Mouse (Mus musculus): ENCODE data around the gene Dlg2. TPM values are rescaled to one million over a fixed set of nuclear protein-coding genes. Genes with fewer than 3 reads are reported as not detected.

The Dlg2 gene
- polyA plus RNA-seq, 1 experiment = 1.7 TPM

DNA sequence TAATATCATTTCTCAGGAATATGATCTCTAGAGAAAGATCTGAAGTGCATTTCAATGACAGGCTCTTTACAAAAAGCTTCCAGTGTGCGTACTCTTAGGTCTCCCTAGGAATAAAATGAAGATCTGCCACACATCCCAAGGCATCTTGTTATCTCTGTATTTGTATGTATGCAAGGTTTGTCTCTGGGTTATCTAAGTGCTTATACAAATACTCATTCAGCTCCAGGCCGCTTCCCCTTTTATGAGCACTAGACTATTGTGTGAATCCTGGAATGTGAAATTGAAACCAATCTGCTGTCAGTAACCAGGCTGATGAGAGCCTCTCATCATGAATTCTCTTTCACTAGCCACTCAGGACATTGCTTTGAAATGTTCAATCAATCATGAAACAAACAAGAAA is 534.2 kb downstream of the Dlg2 start:
- Histone ChIP-seq H3K27ac (ENCODE audit: insufficient read depth, low read length) (no peak overlapping the region), H3K27me3 (ENCODE audit: control insufficient read depth, insufficient read depth, low read length) (no peaks in the 10 kb centered on the region), H3K4me1 (ENCODE audit: control insufficient read depth, insufficient read depth, insufficient read length) (no peaks in the 10 kb centered on the region), H3K36me3 (ENCODE audit: control insufficient read depth, insufficient read depth, low read length) (no peaks in the 10 kb centered on the region), H3K4me3 (ENCODE audit: extremely low read depth, insufficient read depth, insufficient read length) (no peak overlapping the region)
- DNase-seq (ENCODE audit: low read depth in 1 of 2, low spot score in 2 of 2) = no peak
- TF ChIP-seq CTCF (IDR thresholded peaks at IDR 0.05; ENCODE audit: extremely low read depth, insufficient read depth, insufficient read length, insufficient replicate concordance) (no peak), POLR2A (IDR thresholded peaks at IDR 0.05; ENCODE audit: low read depth, low read length) (no peak)
- 78% methylated on average over 2 of the region's 2 CpGs for WGBS

DNA sequence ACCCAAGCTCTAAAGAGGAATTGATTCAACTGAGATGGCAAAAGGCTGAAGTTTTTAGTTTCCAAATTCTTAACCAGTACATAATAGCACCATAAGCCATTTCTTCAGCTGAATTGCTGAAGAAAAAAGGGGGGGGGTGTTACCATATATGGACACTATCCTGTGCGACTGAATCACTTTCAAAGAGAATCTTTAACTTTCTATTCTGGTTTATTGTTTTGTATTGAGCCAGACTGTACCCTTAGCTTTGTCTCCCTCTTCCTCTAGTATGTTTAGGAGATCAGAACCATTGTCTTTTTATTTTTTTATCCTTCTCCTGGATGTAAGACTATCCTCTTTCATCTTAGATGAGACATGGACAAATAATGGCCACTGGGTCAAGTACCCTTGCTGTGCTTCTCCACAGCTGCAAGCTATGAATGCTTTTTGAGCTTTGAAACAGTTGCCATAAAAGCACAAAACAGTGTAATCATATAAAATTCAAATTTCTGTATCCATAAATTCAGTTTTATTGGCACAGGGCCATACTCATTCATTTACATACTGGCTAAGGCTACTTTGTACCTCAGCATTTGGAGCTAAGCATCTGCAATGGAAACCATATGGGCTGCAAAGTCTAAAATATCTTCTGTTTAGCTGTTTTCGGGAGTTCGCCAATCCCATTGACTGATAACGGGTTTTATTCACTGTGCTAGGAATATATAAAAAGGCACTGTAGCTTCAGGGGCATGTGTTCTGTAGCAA is 568.7 kb downstream of the Dlg2 start:
- Histone ChIP-seq H3K4me3 (ENCODE audit: extremely low read depth, insufficient read depth, insufficient read length) (no peak overlapping the region), H3K36me3 (ENCODE audit: control insufficient read depth, insufficient read depth, low read length) (no peaks in the 10 kb centered on the region), H3K4me1 (ENCODE audit: control insufficient read depth, insufficient read depth, insufficient read length) (no peaks in the 10 kb centered on the region), H3K27ac (ENCODE audit: insufficient read depth, low read length) (no peak overlapping the region), H3K27me3 (ENCODE audit: control insufficient read depth, insufficient read depth, low read length) (no peaks in the 10 kb centered on the region)
- DNase-seq (ENCODE audit: low read depth in 1 of 2, low spot score in 2 of 2) = no peak
- 86% methylated on average over 4 of the region's 4 CpGs for WGBS
- TF ChIP-seq POLR2A (IDR thresholded peaks at IDR 0.05; ENCODE audit: low read depth, low read length) (no peak), CTCF (IDR thresholded peaks at IDR 0.05; ENCODE audit: extremely low read depth, insufficient read depth, insufficient read length, insufficient replicate concordance) (no peak)

DNA sequence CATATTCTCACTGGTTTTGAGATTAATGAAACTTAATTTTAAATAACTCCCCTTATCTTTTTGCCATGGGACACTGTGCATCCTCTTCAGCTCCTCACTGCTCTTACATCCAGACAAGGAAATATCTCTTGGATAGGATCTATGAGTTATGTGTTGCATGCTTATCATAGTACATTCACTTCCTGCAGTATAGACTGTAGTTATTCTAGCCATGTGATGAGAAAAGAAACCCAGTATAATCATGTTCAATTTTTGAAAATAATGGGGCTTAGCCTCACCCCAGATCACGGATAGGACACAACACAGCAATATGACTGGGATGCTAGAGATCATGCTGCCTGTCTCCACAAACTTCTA is 569.2 kb downstream of the Dlg2 start:
- no peak overlapping the region for H3K27ac ChIP-seq (ENCODE audit: insufficient read depth, low read length)
- H3K4me1 ChIP-seq (ENCODE audit: control insufficient read depth, insufficient read depth, insufficient read length) = no peaks in the 10 kb centered on the region
- WGBS = 89% methylated on average over 1 of the region's 1 CpGs
- H3K36me3 ChIP-seq (ENCODE audit: control insufficient read depth, insufficient read depth, low read length) = no peaks in the 10 kb centered on the region
- H3K27me3 ChIP-seq (ENCODE audit: control insufficient read depth, insufficient read depth, low read length) = no peaks in the 10 kb centered on the region
- TF ChIP-seq POLR2A (IDR thresholded peaks at IDR 0.05; ENCODE audit: low read depth, low read length) (no peak), CTCF (IDR thresholded peaks at IDR 0.05; ENCODE audit: extremely low read depth, insufficient read depth, insufficient read length, insufficient replicate concordance) (no peak)
- DNase-seq (ENCODE audit: low read depth in 1 of 2, low spot score in 2 of 2) = no peak
- H3K4me3 ChIP-seq (ENCODE audit: extremely low read depth, insufficient read depth, insufficient read length) = no peak overlapping the region

DNA sequence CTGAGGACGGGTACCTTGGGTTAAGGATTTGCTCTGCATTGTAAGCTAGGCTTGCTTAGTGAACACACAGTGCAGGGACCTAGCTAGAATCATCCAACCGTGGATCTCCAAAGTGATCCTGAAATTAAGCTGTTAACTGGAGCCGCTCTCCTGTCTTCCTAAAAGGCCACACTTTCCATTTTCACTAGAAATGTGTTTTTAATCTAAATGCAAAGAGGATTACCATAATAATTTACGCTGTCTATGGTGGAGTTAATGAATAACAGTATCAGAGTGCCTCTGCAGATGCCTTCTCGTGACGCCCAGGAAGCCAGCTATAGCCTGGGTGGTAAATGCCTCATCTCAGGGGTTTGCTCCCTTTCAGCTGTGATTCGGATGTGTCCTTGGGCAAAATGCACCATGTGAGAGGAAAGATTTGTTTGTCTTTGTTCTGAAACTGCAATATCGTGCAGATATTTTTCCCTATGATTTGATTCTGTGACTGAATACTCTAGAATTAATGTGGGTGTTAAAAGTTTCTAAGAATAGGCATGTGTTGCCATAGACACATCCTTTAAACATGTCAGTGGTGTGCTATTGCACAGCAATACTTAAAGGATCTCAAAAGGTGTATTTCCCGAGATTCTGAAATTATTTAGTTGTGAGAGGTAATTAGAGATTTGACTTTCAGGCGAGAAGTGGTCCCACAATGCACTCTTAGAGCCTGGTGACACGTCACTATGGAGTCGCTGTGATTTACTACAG is 587.0 kb downstream of the Dlg2 start:
- Histone ChIP-seq H3K27me3 (ENCODE audit: control insufficient read depth, insufficient read depth, low read length) (no peaks in the 10 kb centered on the region), H3K36me3 (ENCODE audit: control insufficient read depth, insufficient read depth, low read length) (no peaks in the 10 kb centered on the region), H3K27ac (ENCODE audit: insufficient read depth, low read length) (no peak overlapping the region), H3K4me3 (ENCODE audit: extremely low read depth, insufficient read depth, insufficient read length) (no peak overlapping the region), H3K4me1 (ENCODE audit: control insufficient read depth, insufficient read depth, insufficient read length) (no peaks in the 10 kb centered on the region)
- DNase-seq (ENCODE audit: low read depth in 1 of 2, low spot score in 2 of 2) = no peak
- TF ChIP-seq POLR2A (IDR thresholded peaks at IDR 0.05; ENCODE audit: low read depth, low read length) (no peak), CTCF (IDR thresholded peaks at IDR 0.05; ENCODE audit: extremely low read depth, insufficient read depth, insufficient read length, insufficient replicate concordance) (no peak)
- WGBS = 77% methylated on average over 12 of the region's 12 CpGs

DNA sequence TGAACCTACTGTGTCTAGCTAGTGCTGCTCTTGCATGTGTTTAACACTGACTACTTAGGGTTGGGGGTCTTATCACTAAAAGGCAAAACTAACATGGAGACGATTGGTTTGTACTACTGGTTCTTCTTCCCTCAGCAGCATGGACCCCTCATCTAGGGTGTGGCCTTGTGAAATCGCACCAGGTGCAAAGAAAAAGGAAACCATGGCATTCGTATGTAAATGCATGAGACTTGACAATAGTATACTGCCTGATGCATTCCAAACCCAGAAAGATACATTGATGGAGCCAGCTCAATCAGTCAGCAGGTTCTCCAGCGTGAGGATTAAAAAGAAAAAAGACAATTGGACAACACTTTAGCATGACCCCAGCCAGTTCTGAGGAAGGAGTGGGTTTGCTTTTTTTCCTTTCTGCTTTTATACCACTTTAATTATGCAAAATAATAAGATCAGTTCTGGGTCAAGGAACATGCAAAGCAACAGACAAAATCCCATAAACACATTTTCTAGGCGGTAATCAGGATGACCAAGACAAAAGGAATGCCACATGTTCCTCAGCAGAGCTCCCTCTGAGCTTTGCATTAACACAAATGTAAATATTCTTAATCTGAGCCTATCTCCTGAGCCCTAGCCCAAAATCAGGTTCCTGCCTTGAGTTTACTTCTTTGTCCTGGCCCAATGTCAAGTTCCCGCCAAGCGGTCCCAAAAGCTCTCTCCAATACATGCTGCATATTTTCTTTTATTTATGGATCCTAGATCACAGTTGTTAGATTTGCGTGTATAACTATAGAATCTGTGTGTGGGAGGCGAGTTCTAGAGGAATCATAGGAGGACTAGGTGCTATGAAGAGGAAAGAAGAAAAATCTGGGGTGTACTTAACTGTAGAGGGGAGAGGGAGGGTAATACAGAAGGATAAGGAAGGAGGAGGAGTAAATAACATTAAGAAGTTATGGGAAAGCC is 595.6 kb downstream of the Dlg2 start:
- no peak for DNase-seq (ENCODE audit: low read depth in 1 of 2, low spot score in 2 of 2)
- Histone ChIP-seq H3K27me3 (ENCODE audit: control insufficient read depth, insufficient read depth, low read length) (no peaks in the 10 kb centered on the region), H3K36me3 (ENCODE audit: control insufficient read depth, insufficient read depth, low read length) (no peaks in the 10 kb centered on the region), H3K4me3 (ENCODE audit: extremely low read depth, insufficient read depth, insufficient read length) (no peak overlapping the region), H3K27ac (ENCODE audit: insufficient read depth, low read length) (no peak overlapping the region), H3K4me1 (ENCODE audit: control insufficient read depth, insufficient read depth, insufficient read length) (no peaks in the 10 kb centered on the region)
- 78% methylated on average over 9 of the region's 9 CpGs for WGBS
- no peak for TF ChIP-seq CTCF (IDR thresholded peaks at IDR 0.05; ENCODE audit: extremely low read depth, insufficient read depth, insufficient read length, insufficient replicate concordance)
- no peak for TF ChIP-seq POLR2A (IDR thresholded peaks at IDR 0.05; ENCODE audit: low read depth, low read length)

DNA sequence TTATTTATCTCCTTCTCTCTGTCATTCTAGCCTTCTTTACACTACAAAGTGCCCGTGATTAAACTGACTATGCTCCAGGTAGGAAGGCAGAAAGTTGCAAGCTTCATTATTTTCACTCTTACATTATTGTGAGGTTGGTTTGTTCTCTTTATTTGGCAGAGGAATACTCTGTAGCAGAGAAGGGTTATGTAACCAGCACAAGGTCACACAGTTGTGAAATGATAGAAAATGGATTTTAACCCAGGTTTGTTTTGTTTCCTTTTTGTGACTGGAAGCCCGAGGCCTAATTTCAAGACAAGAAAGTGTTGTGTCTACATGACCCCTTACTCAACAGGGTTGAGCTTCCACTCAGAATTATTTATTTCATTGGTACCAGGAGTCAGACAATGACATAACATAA is 609.6 kb downstream of the Dlg2 start:
- DNase-seq (ENCODE audit: low read depth in 1 of 2, low spot score in 2 of 2) = no peak
- 75% methylated on average over 2 of the region's 2 CpGs for WGBS
- Histone ChIP-seq H3K27ac (ENCODE audit: insufficient read depth, low read length) (no peak overlapping the region), H3K4me1 (ENCODE audit: control insufficient read depth, insufficient read depth, insufficient read length) (no peaks in the 10 kb centered on the region), H3K36me3 (ENCODE audit: control insufficient read depth, insufficient read depth, low read length) (no peaks in the 10 kb centered on the region), H3K27me3 (ENCODE audit: control insufficient read depth, insufficient read depth, low read length) (no peaks in the 10 kb centered on the region), H3K4me3 (ENCODE audit: extremely low read depth, insufficient read depth, insufficient read length) (no peak overlapping the region)
- TF ChIP-seq POLR2A (IDR thresholded peaks at IDR 0.05; ENCODE audit: low read depth, low read length) = no peak
- TF ChIP-seq CTCF (IDR thresholded peaks at IDR 0.05; ENCODE audit: extremely low read depth, insufficient read depth, insufficient read length, insufficient replicate concordance) = no peak
